Mouse (Mus musculus): ENCODE measurements around the gene Efcab14.
A peak's percentile ranks its signal among the peaks of the same experiment; 100 is the strongest.

Efcab14 gene

DNA sequence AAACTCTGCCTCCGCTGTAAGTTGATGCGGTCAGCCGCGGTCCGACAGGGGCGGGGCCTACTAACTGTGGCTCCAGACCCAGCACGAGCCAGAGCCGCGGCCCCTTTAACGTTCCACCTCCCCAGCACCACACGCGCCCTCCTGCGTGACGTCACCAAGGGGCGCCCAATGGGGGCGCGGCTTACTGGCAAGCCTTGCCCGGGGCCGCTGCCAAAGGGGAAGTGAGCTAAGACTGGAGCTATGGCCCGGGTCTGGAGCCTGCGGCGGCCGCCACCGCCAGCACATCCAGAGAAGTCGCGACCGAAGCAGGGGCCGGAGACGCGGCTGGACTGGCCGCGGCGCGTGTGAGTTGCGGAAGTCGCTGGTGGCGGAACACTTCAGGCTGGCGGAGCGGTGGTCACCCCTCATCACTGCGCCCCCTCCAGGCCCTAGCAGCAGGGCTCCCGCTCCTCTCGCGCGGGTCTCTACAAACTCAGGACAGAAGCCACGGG is at the start of gene Efcab14:
Gene Efcab14, plus strand, starts transcription at position 194 of the 491 bp plus-strand sequence.
- DNase-seq (ENCODE audit: low read depth, low spot score) = peak; percentile 95

DNA sequence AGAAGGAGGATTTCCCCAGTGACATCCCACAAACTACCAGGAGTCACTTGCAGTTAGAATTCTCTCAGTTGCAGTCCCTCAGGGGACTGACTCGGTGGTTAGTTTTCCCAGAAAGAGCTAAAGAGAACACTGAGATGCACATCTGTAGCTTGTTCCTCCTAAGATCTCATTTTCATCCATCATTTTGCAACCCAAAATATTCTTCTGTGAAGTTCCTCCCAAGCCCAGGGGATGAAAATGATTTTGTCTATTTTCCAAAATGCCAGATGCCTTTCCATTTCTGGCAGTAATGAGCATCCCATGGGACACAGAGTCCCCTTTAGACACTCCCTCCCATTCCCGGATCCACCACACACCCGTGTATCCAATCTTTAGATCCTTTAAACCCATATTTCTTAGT is 36.1 kb upstream of the Efcab14 start:
- DNase-seq (ENCODE audit: low read depth, low spot score) = no peak

DNA sequence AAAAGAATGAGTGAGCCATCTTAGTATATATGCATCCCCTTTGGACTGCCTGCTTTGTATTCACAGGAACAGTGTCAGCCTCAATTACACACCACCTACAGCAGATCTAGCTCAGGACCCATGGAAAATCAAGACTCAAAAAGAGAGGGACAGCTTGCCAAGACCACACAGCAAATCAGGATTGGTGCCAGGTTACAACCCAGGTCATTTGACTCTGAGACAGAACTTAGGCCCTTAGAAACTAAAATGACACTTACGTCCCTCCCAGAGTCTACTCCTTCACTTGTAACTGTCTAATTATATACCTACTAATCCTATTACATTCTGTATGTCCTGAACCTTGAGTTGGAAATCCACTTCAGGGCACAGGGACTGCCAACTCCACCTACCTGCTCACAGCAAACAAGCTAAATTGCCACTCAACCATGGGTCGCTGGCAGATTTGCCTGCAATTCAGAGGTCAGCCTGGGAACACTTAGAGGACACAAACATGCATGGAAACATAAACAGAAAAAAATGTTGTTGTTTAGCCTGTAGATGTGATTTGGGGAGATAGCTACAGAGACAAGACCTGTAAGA is 33.5 kb upstream of the Efcab14 start:
- no peak for DNase-seq (ENCODE audit: low read depth, low spot score)

- no peak for DNase-seq (ENCODE audit: low read depth, low spot score)
Observed at GRCm38 (mm10) chr4:115708974-115709593, 28.5 kb upstream of the Efcab14 start.

DNA sequence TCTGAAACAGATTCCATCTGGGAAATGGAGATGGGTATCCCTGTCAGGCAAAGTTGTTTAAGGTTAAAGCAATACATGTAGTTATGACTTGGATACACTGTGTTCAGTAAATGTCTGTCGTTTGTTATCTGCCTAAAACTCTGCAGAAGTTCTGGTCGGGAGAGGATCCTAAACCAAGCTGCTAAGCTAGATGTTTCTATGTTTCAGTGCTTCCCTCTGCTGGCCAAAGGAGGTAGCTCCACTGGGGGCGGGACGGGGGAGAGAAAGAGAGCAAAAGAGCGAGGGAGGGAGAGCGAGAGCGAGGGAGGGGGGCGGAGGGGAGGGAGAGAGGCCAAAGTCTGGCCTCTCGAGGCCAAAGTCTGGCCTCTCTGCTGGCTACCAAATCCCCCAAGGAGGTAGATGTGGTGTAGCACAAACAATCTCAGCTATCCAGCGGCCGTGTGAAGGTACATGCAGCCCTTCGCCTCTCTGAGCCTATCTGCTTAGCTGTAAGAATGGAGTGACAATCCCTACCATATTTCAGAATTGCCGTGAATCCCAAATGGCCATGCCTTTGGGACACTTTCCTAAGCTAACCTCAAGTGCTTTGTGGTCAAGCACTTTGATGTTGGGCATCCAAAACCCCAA is 27.6 kb upstream of the Efcab14 start:
- peak; percentile 73 for DNase-seq (ENCODE audit: low read depth, low spot score)

DNA sequence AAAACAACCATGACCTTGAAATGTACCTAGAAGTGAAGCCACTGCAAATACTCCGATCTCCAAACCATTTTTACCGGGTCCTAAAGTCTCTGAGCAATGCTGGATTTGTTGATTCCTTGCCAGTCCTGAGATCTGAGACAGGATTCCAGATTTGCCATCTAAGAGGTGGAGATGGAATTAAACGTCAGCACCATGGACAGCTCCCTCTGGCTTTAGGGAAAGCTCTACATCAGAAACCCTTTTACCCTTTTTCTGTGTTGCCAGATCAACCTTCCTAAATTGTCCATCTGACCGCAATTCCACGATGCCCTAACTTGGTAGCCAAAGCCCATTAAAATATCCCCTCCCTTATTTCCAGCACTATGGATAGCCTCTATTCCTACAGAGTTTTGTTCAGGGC is 8.8 kb upstream of the Efcab14 start:
- DNase-seq (ENCODE audit: low read depth, low spot score) = no peak

- DNase-seq (ENCODE audit: low read depth, low spot score) = peak; percentile 68
Observed at GRCm38 (mm10) chr4:115731588-115732222, 5.8 kb upstream of the Efcab14 start.

DNA sequence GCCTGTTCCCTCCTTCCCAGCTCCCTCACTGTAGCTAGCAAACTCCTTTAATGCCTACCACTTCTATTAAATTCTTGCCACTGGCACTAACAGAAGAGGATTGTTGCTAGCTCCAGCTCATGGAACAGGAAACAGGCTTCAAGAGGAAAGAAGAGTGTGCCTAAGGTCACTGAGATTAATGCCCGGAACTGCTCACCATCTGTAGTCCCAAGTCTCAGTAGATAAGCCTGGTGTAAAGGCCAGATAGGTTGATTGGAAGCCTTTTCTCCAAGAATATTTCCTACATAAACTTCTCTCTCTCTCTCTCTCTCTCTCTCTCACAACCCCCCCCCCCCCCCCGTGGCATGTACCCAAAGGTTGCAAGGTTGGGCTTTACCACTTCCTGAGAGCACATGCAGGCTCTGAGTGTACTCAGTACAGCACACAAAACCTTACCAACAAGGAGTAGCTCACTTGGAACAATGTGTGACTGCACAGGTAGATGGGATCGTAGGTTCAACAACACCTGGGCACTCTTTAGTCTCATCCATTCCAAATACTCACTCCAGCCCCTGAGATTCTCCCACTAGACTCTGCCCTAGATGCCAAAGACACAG is 5.2 kb upstream of the Efcab14 start:
- no peak for DNase-seq (ENCODE audit: low read depth, low spot score)

DNA sequence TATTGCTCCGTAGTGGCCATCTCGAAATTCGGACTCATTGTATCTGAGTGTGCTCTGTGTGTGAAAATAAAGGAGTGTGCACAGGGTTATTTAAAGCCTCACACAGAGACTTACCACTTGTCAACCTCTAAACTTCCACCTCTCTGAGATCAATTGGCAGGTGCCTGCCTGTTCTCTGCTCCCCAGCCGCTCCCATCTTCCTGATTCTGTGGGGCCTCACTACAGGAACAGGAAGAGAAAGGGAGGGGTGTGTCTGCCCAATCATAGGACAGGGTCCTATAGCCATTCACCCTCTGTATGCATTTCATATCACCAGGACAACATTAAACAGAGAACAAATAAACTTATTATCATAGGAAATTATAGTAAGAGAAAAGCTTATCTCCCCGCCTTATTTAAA is 3.8 kb upstream of the Efcab14 start:
- DNase-seq (ENCODE audit: low read depth, low spot score) = no peak

- DNase-seq (ENCODE audit: low read depth, low spot score) = no peak
Observed at GRCm38 (mm10) chr4:115734867-115735266, 2.7 kb upstream of the Efcab14 start.

DNA sequence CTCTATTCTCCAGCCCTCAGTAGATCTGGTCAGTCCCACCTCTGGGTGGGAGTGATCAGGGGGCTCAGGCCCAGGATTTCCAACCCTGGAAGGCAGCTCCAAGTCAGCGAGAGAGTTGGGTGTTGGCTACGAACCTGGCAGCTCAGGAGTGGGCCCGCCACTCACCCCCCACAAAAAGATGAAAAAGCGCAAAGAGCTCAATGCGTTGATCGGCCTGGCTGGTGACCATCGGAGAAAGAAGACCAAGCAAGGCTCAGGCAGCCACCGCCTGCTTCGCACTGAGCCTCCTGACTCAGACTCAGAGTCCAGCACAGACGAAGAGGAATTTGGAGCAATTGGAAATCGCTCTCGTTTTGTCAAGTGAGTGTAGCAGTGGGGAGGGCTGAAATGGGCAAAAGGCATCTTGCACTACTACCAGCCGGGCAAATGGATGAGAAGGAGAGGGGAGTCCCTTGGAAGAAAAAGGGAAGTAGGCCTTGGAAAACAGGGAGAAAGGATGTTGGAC is 989 bp downstream of the Efcab14 start:
- DNase-seq (ENCODE audit: low read depth, low spot score) = no peak

DNA sequence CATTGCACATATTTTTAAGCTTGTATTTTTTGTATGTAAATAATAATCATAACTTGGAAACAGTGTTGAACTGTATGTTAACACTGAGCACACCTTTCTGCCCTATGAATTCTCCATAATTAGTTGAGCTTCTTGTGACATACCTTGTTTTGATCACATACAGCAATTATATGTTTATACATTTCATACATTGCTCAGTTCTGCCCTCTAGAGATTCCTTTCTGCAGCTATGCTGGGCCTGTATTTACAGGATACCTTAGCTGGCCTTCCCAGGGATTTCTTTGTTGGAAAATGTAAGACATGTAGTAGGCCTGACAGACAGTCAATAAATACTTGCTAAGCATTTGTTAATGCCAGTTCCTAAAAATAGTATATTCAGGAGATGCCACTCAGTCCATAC is 5.1 kb downstream of the Efcab14 start:
- no peak for DNase-seq (ENCODE audit: low read depth, low spot score)

DNA sequence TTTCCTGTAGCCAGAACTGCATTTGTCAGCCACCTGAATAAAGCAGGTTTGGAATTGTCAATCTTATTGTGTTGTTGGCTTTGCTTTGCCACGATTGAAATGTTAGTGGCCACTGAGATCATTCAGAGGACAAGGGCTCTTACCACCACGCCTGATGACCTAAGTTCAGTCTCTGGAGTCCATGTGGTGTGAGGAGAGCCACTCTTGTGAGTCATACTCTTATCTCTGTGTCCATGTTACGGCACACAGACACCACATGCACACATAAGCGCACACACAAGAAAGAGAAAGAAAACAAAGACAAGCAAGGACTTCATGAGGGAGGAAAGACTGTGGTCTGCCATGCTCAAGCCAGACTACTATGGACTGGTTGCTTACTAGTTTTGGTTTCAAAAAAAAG is 5.6 kb downstream of the Efcab14 start:
- DNase-seq (ENCODE audit: low read depth, low spot score) = no peak

GRCm38 (mm10) chr4:115748181-115748580 is 10.6 kb downstream of the Efcab14 start:
- no peak for DNase-seq (ENCODE audit: low read depth, low spot score)

GRCm38 (mm10) chr4:115749336-115749735 is 11.8 kb downstream of the Efcab14 start:
- DNase-seq (ENCODE audit: low read depth, low spot score) = no peak

DNA sequence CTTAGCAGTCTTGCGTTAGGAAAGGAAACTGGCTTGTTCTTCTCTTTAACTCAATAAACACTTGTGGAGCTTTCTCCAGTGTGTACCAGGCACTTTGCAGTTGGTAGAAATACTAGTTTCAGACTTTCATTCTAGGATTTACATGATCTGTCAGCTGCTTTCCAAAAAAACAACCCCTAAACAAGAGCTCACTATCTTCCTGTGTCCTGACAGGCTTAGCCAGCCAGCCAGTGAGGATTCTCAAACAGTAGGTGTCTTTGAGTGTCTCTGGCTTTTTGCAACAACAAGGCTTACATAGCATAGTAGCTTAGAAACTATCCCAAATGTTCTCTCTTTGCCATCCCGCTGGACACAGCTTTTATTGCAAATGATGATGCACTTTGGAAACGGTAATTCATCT is 16.6 kb downstream of the Efcab14 start:
- DNase-seq (ENCODE audit: low read depth, low spot score) = no peak

- DNase-seq (ENCODE audit: low read depth, low spot score) = no peak
Observed at GRCm38 (mm10) chr4:115754851-115755250, 17.3 kb downstream of the Efcab14 start.

- no peak for DNase-seq (ENCODE audit: low read depth, low spot score)
Observed at GRCm38 (mm10) chr4:115761206-115761605, 23.7 kb downstream of the Efcab14 start.

- no peak for DNase-seq (ENCODE audit: low read depth, low spot score)
Observed at GRCm38 (mm10) chr4:115764581-115764980, 27.0 kb downstream of the Efcab14 start.

DNA sequence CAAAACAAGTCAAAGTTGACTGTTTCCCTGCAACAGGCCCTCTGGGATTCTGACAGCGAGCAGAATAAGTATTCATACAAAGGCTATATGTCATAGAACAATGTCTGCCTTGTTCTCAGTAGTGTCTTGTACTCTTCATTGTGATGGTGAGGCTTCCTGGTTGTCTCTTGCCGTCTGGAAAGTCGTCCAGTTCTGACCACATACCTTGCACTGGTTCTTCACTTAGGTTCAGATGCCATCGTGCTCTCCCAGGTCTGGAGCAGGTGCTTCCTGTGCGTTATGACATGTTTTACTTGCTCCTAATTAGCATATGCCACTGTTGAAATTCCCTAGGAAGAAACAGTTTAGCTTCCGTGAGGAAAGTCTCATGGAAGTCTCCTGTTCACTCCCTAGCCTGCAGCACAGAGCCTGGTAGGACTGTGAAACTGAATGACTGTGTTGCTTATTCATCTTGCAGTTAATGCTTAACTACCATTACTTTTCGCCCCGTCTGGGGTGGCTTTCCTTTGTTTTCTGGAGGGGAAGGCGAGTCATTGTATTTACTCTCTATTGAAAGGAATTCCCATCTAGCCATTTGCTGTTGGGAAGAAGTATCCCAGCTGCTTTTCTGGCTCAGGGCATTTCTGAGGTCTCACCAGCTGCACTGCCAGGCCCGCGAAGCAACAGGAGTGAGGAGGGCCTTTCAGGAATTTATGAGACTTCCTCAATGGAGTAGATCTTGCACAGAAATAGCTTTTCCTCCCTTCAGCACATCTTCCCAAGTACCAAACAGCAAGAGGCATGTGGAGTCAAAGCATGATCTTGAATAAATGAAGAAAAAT is 30.3 kb downstream of the Efcab14 start:
- no peak for DNase-seq (ENCODE audit: low read depth, low spot score)

DNA sequence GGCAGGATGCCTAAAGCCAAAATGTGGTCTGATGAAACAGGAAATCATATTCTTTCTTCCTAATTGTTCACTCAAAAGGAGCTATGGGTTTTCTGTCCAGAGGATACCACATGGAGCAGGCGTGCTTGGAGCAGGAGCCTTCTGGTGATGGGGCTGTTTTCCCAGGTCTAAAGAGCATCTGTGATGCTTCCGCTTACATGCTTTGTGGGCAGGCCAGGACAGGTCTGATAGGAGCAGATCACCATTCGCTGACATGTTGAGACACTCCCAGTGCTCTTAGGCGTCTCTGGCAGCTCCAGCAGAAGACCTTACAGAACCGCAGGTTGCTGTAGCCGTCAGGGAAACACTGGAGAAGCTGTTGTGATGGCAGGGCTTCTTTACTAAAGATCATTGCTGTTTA is 37.5 kb downstream of the Efcab14 start:
- no peak for DNase-seq (ENCODE audit: low read depth, low spot score)

Measured in retina, postnatal 7 days (tissue).